Mouse (Mus musculus): ENCODE data around the gene Cd24a.

The Cd24a gene

DNA sequence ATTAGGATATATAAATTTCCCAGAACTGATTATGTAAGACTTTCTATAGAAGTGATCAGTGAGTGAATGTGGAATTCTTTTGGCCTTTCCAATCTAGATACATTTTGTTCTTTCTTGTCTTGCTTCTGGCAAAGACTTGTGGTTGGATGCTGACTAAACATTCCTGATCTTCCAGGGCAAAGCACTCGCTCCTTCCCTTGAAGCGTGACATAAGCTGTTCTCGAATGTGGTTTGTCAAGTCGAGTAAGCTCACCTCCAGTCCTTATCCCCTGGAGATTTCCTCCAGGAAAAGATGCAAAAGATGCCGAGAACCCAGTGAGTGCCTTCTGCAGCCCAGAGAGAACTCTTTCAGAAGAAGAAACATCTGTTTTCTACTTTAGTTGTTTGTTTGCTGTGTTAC is 51.1 kb downstream of the Cd24a start:
- no peak for DNase-seq (ENCODE audit: low spot score)

DNA sequence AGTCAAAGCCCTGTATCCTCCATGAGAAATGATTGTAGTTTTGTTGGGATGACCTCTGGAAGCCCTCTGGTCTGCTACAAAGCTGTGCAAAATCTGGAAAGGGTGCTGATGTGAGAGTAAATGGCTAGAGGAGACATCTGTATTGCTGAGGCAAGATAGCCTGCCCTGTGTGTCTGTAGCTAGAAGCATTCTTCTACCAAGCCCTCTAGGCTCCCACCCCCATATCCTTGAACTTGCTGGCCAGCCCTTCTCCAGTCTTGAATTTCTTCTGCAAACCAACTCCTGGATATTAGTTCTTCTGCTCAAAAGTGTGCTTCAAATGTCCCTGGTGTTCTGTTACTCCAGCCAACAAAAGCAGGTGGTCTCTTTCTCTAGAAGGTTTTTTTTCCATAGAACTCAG is 51.8 kb downstream of the Cd24a start:
- DNase-seq (ENCODE audit: low spot score), result no peak

DNA sequence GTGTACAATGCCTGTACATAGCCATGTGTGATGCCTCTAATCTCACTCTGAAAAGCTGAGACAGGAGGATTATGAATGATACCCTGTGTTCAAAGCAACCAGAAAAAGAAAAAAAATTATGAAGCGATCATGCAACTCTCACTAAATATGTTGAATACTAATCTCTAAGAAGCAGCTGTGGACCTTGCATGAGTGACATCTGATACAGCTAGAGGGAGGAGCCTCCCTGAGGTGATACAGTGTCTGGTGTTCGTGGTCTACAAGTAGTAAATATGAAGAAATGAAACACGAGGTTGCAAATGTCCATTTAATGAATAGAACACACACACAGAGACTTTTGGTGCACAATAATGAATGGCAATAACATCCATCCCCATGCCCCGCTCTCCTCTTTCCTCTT is 52.5 kb downstream of the Cd24a start:
- DNase-seq (ENCODE audit: low spot score), result no peak

DNA sequence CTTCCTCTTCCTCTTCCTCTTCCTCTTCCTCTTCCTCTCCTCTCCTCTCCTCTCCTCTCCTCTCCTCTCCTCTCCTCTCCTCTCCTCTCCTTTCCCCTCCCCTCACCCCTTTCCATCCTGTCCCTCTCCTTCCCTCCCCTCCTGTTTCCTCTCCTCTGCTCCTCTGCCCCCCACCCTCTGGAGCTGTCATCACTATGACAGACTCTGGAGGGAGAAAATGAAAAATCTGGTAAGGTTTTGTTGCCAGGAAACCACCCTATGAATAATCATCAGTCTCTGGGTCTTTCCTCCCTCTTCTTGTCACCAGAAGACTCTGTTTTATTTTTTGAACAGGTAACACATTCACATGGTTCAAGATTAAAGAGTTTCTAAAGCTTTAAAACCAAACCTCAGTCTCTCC is 53.0 kb downstream of the Cd24a start:
- DNase-seq (ENCODE audit: low spot score), result no peak

DNA sequence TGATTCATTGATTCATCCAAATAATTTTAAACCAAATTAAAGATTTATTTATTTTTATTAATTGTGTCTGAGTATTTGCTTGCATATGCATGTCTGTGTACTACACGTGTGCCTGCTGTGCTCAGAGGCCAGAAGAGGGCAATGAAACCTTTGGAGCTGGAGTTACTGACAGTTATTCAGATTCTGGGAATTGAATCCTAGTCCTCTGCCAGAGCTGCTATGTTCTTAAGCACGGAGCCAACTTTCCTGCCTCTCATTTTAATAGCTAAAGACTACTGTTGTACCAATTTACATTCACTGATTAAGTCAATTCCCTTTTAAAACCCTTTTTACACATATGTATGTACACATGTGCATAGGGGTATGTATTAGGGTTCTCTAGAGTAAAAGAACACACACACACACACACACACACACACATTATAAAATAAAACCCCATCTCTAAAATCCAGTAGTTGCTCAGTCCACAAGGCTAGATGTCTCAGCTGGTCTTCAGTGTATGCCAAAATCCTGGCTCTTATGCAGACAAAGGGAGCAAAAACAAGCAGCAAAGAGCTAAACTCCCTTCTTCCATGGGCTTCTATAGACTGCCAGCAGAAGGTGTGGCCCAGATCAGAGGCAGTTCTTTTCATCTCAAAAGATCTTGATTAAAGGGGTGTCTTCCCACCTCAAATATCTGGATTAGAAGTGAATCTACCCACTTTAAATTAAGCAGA is 53.7 kb downstream of the Cd24a start:
- DNase-seq (ENCODE audit: low spot score), result no peak

DNA sequence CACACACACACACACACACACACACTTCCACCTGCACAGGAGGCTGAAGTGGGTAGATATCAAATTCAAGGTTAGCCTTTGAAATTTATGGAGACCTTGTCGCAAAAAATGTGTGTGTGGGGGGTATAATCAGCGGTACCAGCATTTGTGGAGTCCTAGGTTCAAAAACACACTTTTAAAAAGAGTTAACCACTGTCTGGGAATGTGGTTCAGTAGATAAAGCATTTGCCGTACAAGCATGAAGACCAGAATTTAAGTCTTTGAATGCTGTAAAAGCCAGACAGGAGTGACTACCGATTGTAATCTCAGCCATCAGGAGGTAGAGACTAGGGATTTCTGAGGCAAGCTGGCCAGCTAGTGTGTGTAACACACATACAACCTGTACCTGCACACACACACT is 55.0 kb downstream of the Cd24a start:
- DNase-seq (ENCODE audit: low spot score), result no peak
